Mouse (Mus musculus) hindbrain, embryonic 14.5 days (tissue): ENCODE data around the gene Slc25a26. TPM values are rescaled to one million over a fixed set of nuclear protein-coding genes. Genes with fewer than 3 reads are reported as not detected.

Experiments used
- ATAC-seq: fragments of 200-750 bp; cut with Nextera tagmentation; 2 replicates; pipeline ENCODE4 v1.8.0; 2017; ENCODE audit warnings: moderate number of reproducible peaks, mild to moderate bottlenecking, moderate TSS enrichment, moderate library complexity; ENCODE audit not compliant: low FRiP score
- DNase-seq: peaks from one replicate; pipeline ENCODE4 v3.0.0-alpha.2; 2015; ENCODE audit warnings: low spot score
- H3K27ac ChIP-seq: fragments of 300-500 bp; sonication (generic); 2 replicates; pipeline ENCODE4 v1.5.1; 2014; ENCODE audit warnings: mild to moderate bottlenecking, moderate library complexity
- H3K27me3 ChIP-seq: fragments of 300-500 bp; sonication (generic); 2 replicates; pipeline ENCODE4 v1.6.1; 2014; ENCODE audit warnings: mild to moderate bottlenecking, low read length, mixed read lengths; ENCODE audit not compliant: control insufficient read depth, insufficient read depth
- H3K36me3 ChIP-seq: fragments of 300-500 bp; sonication (generic); replicated peaks from 2 replicates; pipeline ENCODE4 v1.6.1; 2014; ENCODE audit not compliant: control insufficient read depth, insufficient read depth
- H3K4me1 ChIP-seq: fragments of 300-500 bp; sonication (generic); replicated peaks from 2 replicates; pipeline ENCODE4 v1.6.1; 2014; ENCODE audit warnings: antibody characterized with exemption, low read length, mixed read lengths; ENCODE audit not compliant: control insufficient read depth, insufficient read depth
- H3K4me2 ChIP-seq: fragments of 300-500 bp; sonication (generic); replicated peaks from 2 replicates; pipeline ENCODE4 v1.6.1; 2014; ENCODE audit warnings: mild to moderate bottlenecking, moderate library complexity
- H3K4me3 ChIP-seq: fragments of 300-500 bp; sonication (generic); replicated peaks from 2 replicates; pipeline ENCODE4 v1.5.1; 2014; ENCODE audit warnings: mild to moderate bottlenecking, low read length
- H3K9ac ChIP-seq: fragments of 300-500 bp; sonication (generic); 2 replicates; pipeline ENCODE4 v1.6.1; 2014
- H3K9me3 ChIP-seq: fragments of 300-500 bp; sonication (generic); 2 replicates; pipeline ENCODE4 v1.6.1; 2016; ENCODE audit warnings: low read length; ENCODE audit not compliant: control insufficient read depth
- WGBS: fragments of 180-500 bp; shearing (Covaris S2); extraction: QIAGEN DNeasy Blood & Tissue Kit; methylation state at CpG from one replicate; pipeline ENCODE4 v1.1.7; 2014; 5-methylcytosine and 5-hydroxymethylcytosine counted together
- polyA plus RNA-seq: library from polyadenylated mRNA; unstranded; fragments of >200 nt; fragmentation: Nextera tagmentation; extraction: Ambion mirVana; gene quantifications from 2 replicates; pipeline ENCODE4 v1.2.1, GENCODE M21; 2014

Slc25a26 gene
- polyA plus RNA-seq, 1 experiment from 2014 or later: 6.8 TPM

DNA sequence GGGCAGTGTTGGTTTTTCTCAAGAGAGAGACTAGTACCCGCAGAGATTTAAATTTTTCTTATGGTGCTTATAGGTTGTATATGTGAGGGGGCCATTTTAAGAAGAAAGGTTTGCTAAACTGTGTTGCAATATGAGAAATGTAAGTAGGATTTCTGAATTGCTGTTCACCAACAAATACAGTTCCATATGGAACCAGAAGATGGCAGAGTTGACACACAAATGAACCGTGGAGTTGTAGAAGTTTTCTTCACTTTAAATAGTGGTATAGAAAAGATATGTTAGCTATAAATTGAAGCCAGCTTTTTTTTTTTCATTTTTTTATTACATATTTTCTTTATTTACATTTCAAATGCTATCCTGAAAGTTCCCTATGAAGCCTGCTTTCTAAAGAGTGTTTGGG lies 24.2 kb downstream of the Slc25a26 start:
- ATAC-seq: no peak
- WGBS: 32% methylated on average over 2 of the region's 2 CpGs
- DNase-seq: peak; percentile 82
- Histone ChIP-seq H3K36me3 (no peaks in the 10 kb centered on the region), H3K9me3 (no peaks in the 10 kb centered on the region), H3K4me1 (no peaks in the 10 kb centered on the region), H3K4me3 (no peak overlapping the region), H3K27ac (no peak overlapping the region), H3K27me3 (no peaks in the 10 kb centered on the region), H3K4me2 (no peak overlapping the region), H3K9ac (no peak overlapping the region)

- Histone ChIP-seq H3K9me3 (no peaks in the 10 kb centered on the region), H3K4me3 (no peak overlapping the region), H3K27me3 (no peaks in the 10 kb centered on the region), H3K9ac (no peak overlapping the region), H3K4me1 (no peaks in the 10 kb centered on the region), H3K27ac (no peak overlapping the region), H3K36me3 (no peaks in the 10 kb centered on the region), H3K4me2 (no peak overlapping the region)
- DNase-seq (no peak), ATAC-seq (no peak)
- WGBS: 77% methylated on average over 7 of the region's 7 CpGs
Observed at GRCm38 (mm10) chr6:94530756-94531155, 30.6 kb downstream of the Slc25a26 start.

GRCm38 (mm10) chr6:94532086-94532485 lies 32.0 kb downstream of the Slc25a26 start:
- H3K9ac ChIP-seq: no peak overlapping the region
- 86% methylated on average over 4 of the region's 4 CpGs for WGBS

DNA sequence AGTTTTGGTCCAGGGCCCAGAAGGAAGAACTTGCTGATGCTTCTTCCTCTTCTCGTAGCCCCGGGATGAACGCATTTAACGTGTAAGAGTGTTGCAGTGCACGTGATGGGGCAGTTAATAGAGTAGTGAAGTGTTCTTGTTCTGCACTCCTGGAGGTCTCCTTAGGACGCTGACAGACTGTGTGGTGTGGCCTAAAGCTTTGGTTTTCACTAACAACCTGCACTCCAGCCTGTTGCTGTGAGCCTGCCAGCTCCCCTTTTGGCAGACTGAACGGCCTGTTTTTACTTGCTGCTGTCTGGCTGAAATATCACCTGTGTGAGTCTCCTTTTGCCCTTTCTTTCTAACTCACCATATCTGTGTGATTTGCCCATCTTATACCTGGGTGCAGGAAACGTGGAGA lies 36.3 kb downstream of the Slc25a26 start:
- DNase-seq (no peak), ATAC-seq (no peak)
- Histone ChIP-seq H3K27ac (no peak overlapping the region), H3K9ac (no peak overlapping the region), H3K4me1 (no peaks in the 10 kb centered on the region), H3K36me3 (no peaks in the 10 kb centered on the region), H3K4me3 (no peak overlapping the region), H3K4me2 (no peak overlapping the region), H3K27me3 (no peaks in the 10 kb centered on the region), H3K9me3 (no peaks in the 10 kb centered on the region)
- 72% methylated on average over 8 of the region's 8 CpGs for WGBS

More at GRCm38 (mm10) chr6:94532086-94532485, 32.0 kb downstream of the Slc25a26 start:
- Histone ChIP-seq H3K27me3 (no peaks in the 10 kb centered on the region), H3K36me3 (no peaks in the 10 kb centered on the region), H3K9me3 (no peaks in the 10 kb centered on the region), H3K4me2 (no peak overlapping the region), H3K4me3 (no peak overlapping the region), H3K27ac (no peak overlapping the region), H3K4me1 (no peaks in the 10 kb centered on the region)
- DNase-seq (no peak), ATAC-seq (no peak)

GRCm38 (mm10) chr6:94537652-94538051 lies 37.5 kb downstream of the Slc25a26 start:
- Histone ChIP-seq H3K9me3 (no peaks in the 10 kb centered on the region), H3K4me1 (no peaks in the 10 kb centered on the region), H3K27ac (no peak overlapping the region), H3K9ac (no peak overlapping the region), H3K27me3 (no peaks in the 10 kb centered on the region), H3K36me3 (no peaks in the 10 kb centered on the region), H3K4me3 (no peak overlapping the region), H3K4me2 (no peak overlapping the region)
- DNase-seq: no peak
- WGBS: 86% methylated on average over 1 of the region's 1 CpGs
- ATAC-seq: no peak

DNA sequence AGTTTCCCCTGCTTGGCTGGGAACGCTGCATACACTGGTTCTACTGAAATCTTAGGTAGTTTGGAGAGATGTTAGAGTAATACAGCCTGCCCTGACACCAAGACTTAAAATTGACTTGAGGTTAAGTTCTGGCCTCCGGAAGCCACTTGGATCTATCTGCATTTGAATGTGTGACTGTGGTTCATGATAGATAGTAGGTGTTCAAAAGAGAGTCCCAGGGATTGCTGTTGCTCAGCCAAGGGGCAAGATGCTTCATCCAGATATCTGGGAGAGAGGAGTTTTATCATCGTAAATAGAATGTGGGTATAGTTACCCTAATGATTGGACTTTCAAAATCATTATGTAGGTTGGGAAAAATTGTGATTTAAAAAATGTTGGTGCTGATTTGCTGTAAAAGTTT lies 40.0 kb downstream of the Slc25a26 start:
- WGBS: 61% methylated on average over 3 of the region's 3 CpGs
- ATAC-seq: no peak
- Histone ChIP-seq H3K36me3 (no peaks in the 10 kb centered on the region), H3K9me3 (no peaks in the 10 kb centered on the region), H3K27ac (no peak overlapping the region), H3K4me3 (no peak overlapping the region), H3K4me2 (no peak overlapping the region), H3K9ac (no peak overlapping the region), H3K27me3 (no peaks in the 10 kb centered on the region), H3K4me1 (no peaks in the 10 kb centered on the region)
- DNase-seq: no peak

- no peaks in the 10 kb centered on the region for H3K4me1 ChIP-seq
- ATAC-seq (no peak), DNase-seq (no peak)
- no peak overlapping the region for H3K4me3 ChIP-seq
- no peak overlapping the region for H3K9ac ChIP-seq
- H3K4me2 ChIP-seq: no peak overlapping the region
- H3K27ac ChIP-seq: no peak overlapping the region
- 30% methylated on average over 4 of the region's 4 CpGs for WGBS
- no peaks in the 10 kb centered on the region for H3K9me3 ChIP-seq
- H3K36me3 ChIP-seq: no peaks in the 10 kb centered on the region
- no peaks in the 10 kb centered on the region for H3K27me3 ChIP-seq
Observed at GRCm38 (mm10) chr6:94540615-94541014, 40.5 kb downstream of the Slc25a26 start.

DNA sequence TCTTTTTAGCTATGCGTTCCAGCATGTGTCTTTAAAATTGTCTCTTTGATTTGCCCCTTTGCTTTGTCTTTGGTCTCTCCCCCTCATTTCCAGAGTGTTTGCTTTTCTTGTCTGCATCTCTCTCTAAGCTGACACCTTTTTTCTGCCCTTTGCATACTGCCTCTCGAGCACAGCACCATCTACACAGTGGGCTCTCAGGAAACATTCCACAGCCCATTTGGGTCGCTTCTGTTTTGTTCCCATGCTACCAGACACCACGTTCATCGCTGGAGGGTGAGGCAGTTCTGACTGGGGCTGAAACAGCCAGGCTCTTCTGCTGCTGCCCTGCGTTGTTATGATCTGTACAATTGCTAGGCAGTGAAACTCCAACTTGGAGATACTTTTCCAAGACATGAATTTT lies 41.0 kb downstream of the Slc25a26 start:
- Histone ChIP-seq H3K27ac (no peak overlapping the region), H3K4me1 (no peaks in the 10 kb centered on the region), H3K9ac (no peak overlapping the region), H3K9me3 (no peaks in the 10 kb centered on the region), H3K36me3 (no peaks in the 10 kb centered on the region), H3K27me3 (no peaks in the 10 kb centered on the region), H3K4me3 (no peak overlapping the region), H3K4me2 (no peak overlapping the region)
- no peak for ATAC-seq
- 35% methylated on average over 6 of the region's 6 CpGs for WGBS
- DNase-seq: no peak

DNA sequence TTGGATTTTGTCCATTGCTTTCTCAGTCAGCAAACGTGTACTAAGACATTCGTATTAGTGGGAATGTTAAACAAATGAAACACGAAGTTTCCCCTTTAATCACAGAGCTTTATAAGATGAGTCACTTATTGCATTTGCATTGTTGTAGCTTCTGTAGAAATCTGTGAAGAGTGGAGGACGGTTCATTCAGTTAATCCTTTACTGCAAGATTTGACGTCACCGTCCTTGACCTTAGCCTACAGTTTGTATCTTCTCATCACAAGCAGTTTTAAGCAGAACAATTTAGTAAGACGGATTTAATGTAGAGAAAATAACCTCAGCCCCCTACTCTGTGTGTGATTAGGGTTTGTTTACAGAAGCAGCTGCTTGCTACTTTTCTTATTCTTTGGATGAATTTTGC lies 41.7 kb downstream of the Slc25a26 start:
- H3K4me1 ChIP-seq: no peaks in the 10 kb centered on the region
- H3K27me3 ChIP-seq: no peaks in the 10 kb centered on the region
- H3K27ac ChIP-seq: no peak overlapping the region
- H3K9me3 ChIP-seq: no peaks in the 10 kb centered on the region
- no peak overlapping the region for H3K4me3 ChIP-seq
- no peak for DNase-seq
- no peak overlapping the region for H3K4me2 ChIP-seq
- H3K9ac ChIP-seq: no peak overlapping the region
- H3K36me3 ChIP-seq: no peaks in the 10 kb centered on the region
- 73% methylated on average over 7 of the region's 7 CpGs for WGBS
- no peak for ATAC-seq
